Mouse (Mus musculus): ENCODE data around the gene Thap11.

DNA sequence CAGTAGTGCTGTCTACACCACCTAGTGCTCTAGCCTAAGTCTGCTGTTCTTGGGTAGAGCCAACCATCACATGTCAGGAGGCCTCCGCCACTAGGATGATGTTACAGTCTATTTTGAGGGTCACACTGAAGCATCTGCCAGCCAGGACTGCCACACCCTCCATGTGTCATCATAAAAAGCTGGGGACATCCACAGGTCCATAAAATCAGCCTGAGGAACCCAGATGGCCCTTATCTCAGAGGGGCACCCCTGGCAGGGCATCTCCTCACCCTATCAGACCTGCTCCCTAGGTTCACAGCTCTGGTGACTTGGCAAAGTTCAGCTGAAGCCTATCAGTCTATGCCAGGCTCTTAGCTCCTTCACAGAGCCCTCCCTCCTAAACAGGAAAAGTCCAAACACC, 34.0 kb upstream of the Thap11 start:
- TF ChIP-seq CEBPB (IDR thresholded peaks at IDR 0.05; ENCODE audit: low read depth) (no peak), CTCF (IDR thresholded peaks at IDR 0.05; ENCODE audit: control insufficient read depth, insufficient read depth, insufficient read length) (no peak), MYOG (IDR thresholded peaks at IDR 0.05; ENCODE audit: control insufficient read depth, extremely low read depth, insufficient read length) (no peak), USF1 (IDR thresholded peaks at IDR 0.05; ENCODE audit: low read depth) (no peak)

Measured in C2C12 (cell line).